Mouse (Mus musculus): ENCODE results near the gene Wwp2. TPM values are rescaled to one million over a fixed set of nuclear protein-coding genes. Genes with fewer than 3 reads are reported as not detected.

The Wwp2 gene
- polyA plus RNA-seq, 1 experiment from 2014 or later: 25.2 TPM

GRCm38 (mm10) chr8:107582136-107582535 is 146.0 kb downstream of the Wwp2 start:
- DNase-seq (ENCODE audit: low spot score): no peak
- 93% methylated on average over 11 of the region's 11 CpGs for WGBS

GRCm38 (mm10) chr8:107587429-107587994 is 151.3 kb downstream of the Wwp2 start:
- peak; percentile 46 for ATAC-seq (ENCODE audit: low FRiP score, low TSS enrichment)
- no peaks in the 10 kb centered on the region for H3K4me1 ChIP-seq (replicated peaks; ENCODE audit: control insufficient read depth, insufficient read depth)
- H3K4me2 ChIP-seq (replicated peaks; ENCODE audit: low read depth): peak overlapping the region; percentile 63
- TF ChIP-seq CTCF (IDR thresholded peaks at IDR 0.05; ENCODE audit: low read depth): no peak
- no peak for TF ChIP-seq EP300 (optimal IDR thresholded peaks at IDR 0.05)
- no peaks in the 10 kb centered on the region for H3K9me3 ChIP-seq (ENCODE audit: control insufficient read depth, low read length)
- H3K9ac ChIP-seq (ENCODE audit: low read length): peak overlapping the region; percentile 88
- peaks cover 18% of the 10 kb centered on the region for H3K36me3 ChIP-seq (ENCODE audit: control insufficient read depth, insufficient read depth, low read length)
- H3K27ac ChIP-seq (replicated peaks): peak overlapping the region; percentile 83
- no peaks in the 10 kb centered on the region for H3K27me3 ChIP-seq (ENCODE audit: control insufficient read depth, insufficient read depth, low read length)
- peak; percentile 50 for DNase-seq (ENCODE audit: low spot score)
- peak overlapping the region; percentile 89 for H3K4me3 ChIP-seq (ENCODE audit: low read depth, low read length)
- WGBS: 0% methylated on average over 17 of the region's 17 CpGs

More at GRCm38 (mm10) chr8:107582136-107582535, 146.0 kb downstream of the Wwp2 start:
- no peaks in the 10 kb centered on the region for H3K4me1 ChIP-seq (replicated peaks; ENCODE audit: control insufficient read depth, insufficient read depth)
- no peaks in the 10 kb centered on the region for H3K27me3 ChIP-seq (ENCODE audit: control insufficient read depth, insufficient read depth, low read length)
- no peak overlapping the region for H3K4me2 ChIP-seq (replicated peaks; ENCODE audit: low read depth)
- ATAC-seq (ENCODE audit: low FRiP score, low TSS enrichment): no peak
- no peaks in the 10 kb centered on the region for H3K9me3 ChIP-seq (ENCODE audit: control insufficient read depth, low read length)
- H3K4me3 ChIP-seq (ENCODE audit: low read depth, low read length): no peak overlapping the region
- H3K9ac ChIP-seq (ENCODE audit: low read length): no peak overlapping the region
- peaks cover 40% of the 10 kb centered on the region for H3K36me3 ChIP-seq (ENCODE audit: control insufficient read depth, insufficient read depth, low read length)
- no peak for TF ChIP-seq EP300 (optimal IDR thresholded peaks at IDR 0.05)
- TF ChIP-seq CTCF (IDR thresholded peaks at IDR 0.05; ENCODE audit: low read depth): no peak
- no peak overlapping the region for H3K27ac ChIP-seq (replicated peaks)

- Histone ChIP-seq H3K4me3 (ENCODE audit: low read depth, low read length) (peak within 1 kb of the TSS; percentile 89), H3K36me3 (ENCODE audit: control insufficient read depth, insufficient read depth, low read length) (peaks cover 12% of the 10 kb centered on the region), H3K9ac (ENCODE audit: low read length) (peak within 1 kb of the TSS; percentile 88), H3K27me3 (ENCODE audit: control insufficient read depth, insufficient read depth, low read length) (no peaks in the 10 kb centered on the region), H3K27ac (replicated peaks) (peak within 1 kb of the TSS; percentile 83), H3K4me2 (replicated peaks; ENCODE audit: low read depth) (peak within 1 kb of the TSS; percentile 63), H3K4me1 (replicated peaks; ENCODE audit: control insufficient read depth, insufficient read depth) (no peaks in the 10 kb centered on the region), H3K9me3 (ENCODE audit: control insufficient read depth, low read length) (no peaks in the 10 kb centered on the region)
- DNase-seq (ENCODE audit: low spot score) (peak; percentile 96), ATAC-seq (ENCODE audit: low FRiP score, low TSS enrichment) (peak; percentile 95)
- WGBS: 2% methylated on average over 46 of the region's 65 CpGs
- TF ChIP-seq CTCF (IDR thresholded peaks at IDR 0.05; ENCODE audit: low read depth) (peak; percentile 61), EP300 (optimal IDR thresholded peaks at IDR 0.05) (no peak)
Measured at GRCm38 (mm10) chr8:107587995-107588780, 152.0 kb downstream of the Wwp2 start, which contains the start of gene Psmd7. Gene Psmd7 (minus strand): TSS chr8:107588464.

GRCm38 (mm10) chr8:107593967-107594729 is 158.0 kb downstream of the Wwp2 start:
- Histone ChIP-seq H3K9me3 (ENCODE audit: control insufficient read depth, low read length) (no peaks in the 10 kb centered on the region), H3K4me2 (replicated peaks; ENCODE audit: low read depth) (no peak overlapping the region), H3K4me3 (ENCODE audit: low read depth, low read length) (no peak overlapping the region), H3K27ac (replicated peaks) (no peak overlapping the region), H3K9ac (ENCODE audit: low read length) (no peak overlapping the region), H3K4me1 (replicated peaks; ENCODE audit: control insufficient read depth, insufficient read depth) (no peaks in the 10 kb centered on the region), H3K36me3 (ENCODE audit: control insufficient read depth, insufficient read depth, low read length) (no peaks in the 10 kb centered on the region), H3K27me3 (ENCODE audit: control insufficient read depth, insufficient read depth, low read length) (no peaks in the 10 kb centered on the region)
- ATAC-seq (ENCODE audit: low FRiP score, low TSS enrichment) (peak; percentile 53; the same call in 1 of the 2 replicates), DNase-seq (ENCODE audit: low spot score) (no peak)
- no peak for TF ChIP-seq CTCF (IDR thresholded peaks at IDR 0.05; ENCODE audit: low read depth)
- TF ChIP-seq EP300 (optimal IDR thresholded peaks at IDR 0.05): no peak
- WGBS: 55% methylated on average over 5 of the region's 6 CpGs

GRCm38 (mm10) chr8:107594817-107595216 is 158.7 kb downstream of the Wwp2 start:
- no peaks in the 10 kb centered on the region for H3K27me3 ChIP-seq (ENCODE audit: control insufficient read depth, insufficient read depth, low read length)
- no peak for ATAC-seq (ENCODE audit: low FRiP score, low TSS enrichment)

More at GRCm38 (mm10) chr8:107594817-107595216, 158.7 kb downstream of the Wwp2 start:
- no peak for DNase-seq (ENCODE audit: low spot score)
- H3K9ac ChIP-seq (ENCODE audit: low read length): no peak overlapping the region
- H3K27ac ChIP-seq (replicated peaks): no peak overlapping the region
- no peak for TF ChIP-seq EP300 (optimal IDR thresholded peaks at IDR 0.05)
- TF ChIP-seq CTCF (IDR thresholded peaks at IDR 0.05; ENCODE audit: low read depth): no peak
- no peaks in the 10 kb centered on the region for H3K9me3 ChIP-seq (ENCODE audit: control insufficient read depth, low read length)
- no peak overlapping the region for H3K4me3 ChIP-seq (ENCODE audit: low read depth, low read length)
- H3K4me1 ChIP-seq (replicated peaks; ENCODE audit: control insufficient read depth, insufficient read depth): no peaks in the 10 kb centered on the region
- H3K36me3 ChIP-seq (ENCODE audit: control insufficient read depth, insufficient read depth, low read length): no peaks in the 10 kb centered on the region
- no peak overlapping the region for H3K4me2 ChIP-seq (replicated peaks; ENCODE audit: low read depth)
- WGBS: 76% methylated on average over 6 of the region's 6 CpGs

Measured in stomach, postnatal 0 days (tissue).